Mouse (Mus musculus): ENCODE results near the gene Srsf5.
A peak's percentile ranks its signal among the peaks of the same experiment; 100 is the strongest.

The Srsf5 gene

DNA sequence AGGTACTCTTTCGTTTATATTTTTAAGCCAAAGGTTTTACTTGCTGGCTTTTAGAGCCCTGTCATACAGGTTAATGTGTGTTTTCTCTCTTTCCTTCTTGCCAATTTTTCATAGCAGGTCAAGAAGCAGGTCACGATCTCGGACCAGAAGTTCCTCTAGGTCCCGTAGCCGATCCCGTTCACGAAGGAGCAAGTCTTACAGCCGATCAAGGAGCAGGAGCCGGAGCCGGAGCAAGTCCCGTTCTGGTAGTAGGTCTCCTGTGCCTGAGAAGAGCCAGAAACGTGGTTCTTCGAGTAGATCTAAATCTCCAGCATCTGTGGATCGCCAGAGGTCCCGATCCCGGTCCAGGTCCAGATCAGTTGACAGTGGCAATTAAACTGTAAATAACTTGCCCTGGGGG, 4.3 kb downstream of the Srsf5 start:
- DNase-seq, result peak; percentile 86

DNA sequence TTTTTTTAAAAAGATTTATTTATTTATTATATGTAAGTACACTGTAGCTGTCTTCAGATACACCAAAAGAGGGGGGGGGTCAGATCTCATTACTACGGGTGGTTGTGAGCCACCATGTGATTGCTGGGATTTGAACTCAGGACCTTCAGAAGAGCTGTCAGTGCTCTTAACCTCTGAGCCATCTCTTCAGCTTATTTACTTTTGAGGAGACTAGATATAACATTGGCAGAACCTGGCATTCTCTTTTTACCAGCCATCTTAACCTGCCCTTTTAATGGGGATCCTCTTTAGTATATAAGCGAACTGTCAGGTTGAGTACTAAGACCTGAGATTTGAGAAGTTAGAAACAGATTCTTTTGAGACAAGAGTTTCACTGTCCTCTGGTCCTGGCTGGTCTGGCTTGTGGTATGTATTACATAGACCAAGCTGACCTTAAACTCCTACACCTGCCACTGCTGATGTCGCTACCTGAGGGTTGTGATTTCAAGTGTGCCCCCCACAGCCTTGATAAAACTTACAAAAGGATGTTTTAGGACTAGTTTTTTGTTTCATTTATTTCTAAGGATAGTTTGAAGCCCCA, 6.4 kb downstream of the Srsf5 start:
- DNase-seq, result peak; percentile 65

DNA sequence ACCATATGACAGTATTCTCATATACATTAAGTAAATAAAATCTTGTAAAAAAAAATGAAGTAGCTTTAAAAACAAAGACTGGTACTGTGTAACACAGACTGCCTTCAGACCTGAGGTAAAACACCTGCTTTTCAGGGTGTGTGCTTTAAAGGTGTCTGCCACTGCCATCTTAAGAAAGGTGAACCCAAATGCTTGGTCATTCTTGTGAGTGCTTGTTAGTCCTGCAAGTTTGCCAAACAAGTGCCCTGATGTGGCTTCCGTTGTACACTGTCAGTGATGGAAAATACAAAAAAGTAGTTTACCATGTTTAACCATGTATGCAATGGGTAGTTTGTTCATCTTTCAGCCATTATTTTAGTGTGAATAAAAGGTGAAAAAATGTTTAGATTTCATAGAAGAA, 7.2 kb downstream of the Srsf5 start:
- peak; percentile 55 for DNase-seq

DNA sequence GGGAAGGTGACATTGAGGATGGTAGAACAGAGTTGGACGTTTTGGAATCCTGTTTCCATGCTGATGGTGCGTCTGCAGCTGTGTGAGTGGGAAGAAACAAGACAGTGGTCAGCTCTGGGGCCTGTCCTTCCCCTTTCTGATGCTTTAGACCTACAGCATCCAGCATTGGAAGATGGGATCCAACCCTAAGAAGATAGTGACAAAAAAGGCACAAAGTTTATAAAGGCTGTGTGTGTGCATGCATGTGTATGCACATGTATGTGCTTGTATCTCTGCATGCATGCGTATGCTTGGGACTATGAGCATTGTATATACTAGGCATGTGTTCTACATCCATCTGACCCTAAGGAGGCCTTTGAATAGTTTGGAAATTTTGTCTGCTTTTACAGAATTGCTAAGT, 10.7 kb downstream of the Srsf5 start:
- DNase-seq, result peak; percentile 69

DNA sequence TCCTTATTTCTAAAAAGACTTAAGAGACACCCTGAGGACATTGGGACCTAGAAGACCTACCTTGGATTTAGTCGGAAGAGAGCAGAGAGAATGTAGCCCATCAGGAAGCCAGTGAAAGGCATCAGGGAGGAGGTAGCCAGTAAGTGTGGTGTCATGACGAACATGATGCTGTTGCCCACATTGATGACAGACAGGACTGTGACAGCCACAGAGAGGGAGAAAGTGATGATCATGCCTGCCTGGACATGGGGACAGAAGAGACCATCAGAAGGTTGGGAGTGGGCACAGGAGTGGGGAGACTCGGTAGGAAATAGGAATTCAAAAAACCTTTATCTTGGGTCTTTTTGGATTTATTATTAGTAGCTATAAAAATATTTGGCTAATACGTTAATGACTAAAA, 12.7 kb downstream of the Srsf5 start:
- peak; percentile 81 for DNase-seq

DNA sequence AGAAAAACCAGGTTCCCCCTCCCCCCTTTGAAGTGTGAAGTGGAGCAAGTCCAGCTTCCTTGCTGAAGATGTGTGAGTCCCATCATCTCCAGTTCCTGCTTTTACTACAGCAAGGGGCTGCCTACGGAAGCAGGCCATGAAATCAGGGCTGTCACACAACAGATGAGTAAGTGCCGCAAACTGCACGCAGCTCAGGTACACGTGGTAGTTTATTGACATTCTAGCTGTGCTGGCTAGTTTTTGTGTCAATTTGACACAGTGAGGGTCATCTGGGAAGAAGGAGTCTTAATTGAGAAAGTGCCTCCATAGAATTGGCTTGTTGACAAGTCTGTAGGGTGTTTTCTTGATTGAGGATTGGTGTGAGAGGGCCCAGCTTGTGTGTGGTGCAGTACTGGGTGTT, 17.3 kb downstream of the Srsf5 start:
- peak; percentile 79 for DNase-seq

DNA sequence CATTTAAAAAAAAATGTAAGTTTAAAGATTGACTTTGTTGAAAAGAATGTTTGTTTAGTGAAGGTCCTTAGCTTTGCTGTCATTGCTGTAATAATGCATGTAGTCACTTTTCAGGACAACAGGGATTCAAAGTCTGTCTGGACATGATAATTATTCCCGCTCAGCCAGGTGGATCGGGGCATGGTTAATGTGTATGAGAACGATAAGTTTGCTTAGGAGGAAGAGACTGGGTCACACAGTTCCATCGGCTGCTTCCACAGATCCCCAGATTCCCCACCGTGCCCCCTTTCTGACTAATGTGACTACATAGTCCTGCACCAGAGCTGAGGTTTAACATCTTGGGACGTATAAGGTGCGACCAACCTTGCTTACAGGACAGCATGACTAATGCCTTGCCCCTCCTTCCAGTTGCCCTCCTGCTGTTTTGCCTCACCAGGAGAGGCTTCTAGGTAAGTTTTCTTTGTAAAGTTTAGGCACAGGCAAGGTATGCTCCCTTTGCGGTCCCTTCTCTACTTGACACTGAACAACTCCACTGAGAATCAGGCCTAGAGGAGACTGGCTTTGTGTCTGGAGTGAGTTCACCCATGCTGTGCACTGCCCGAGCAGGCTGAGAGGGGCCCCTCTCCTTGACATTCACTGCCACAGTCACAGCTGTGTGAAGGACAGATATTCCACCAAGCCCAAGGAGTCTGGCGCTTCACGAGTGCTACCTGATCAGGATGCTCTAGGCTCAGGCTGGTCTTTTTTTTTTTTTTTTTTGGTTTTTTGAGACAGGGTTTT, 20.9 kb downstream of the Srsf5 start:
- peak; percentile 72 for DNase-seq

DNA sequence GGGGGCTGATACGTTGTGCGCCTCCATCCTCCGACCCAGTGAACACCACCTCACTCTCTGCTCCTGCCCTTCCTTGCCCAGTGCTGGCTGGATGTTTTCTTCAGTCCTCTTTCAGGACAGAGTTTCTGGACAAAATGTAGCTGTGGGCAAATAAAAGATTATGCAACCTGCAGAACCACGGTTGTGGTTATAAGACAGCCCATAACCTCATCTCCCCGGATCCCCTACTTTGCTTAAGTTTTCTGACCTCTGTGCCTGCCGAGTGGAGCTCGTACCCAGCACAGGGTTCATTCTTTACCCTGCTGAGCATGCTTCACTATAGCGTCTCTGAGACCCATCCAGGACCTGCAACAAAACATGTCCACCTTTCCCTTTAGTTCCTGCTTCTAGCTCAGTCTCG, 22.6 kb downstream of the Srsf5 start:
- DNase-seq, result no peak

DNA sequence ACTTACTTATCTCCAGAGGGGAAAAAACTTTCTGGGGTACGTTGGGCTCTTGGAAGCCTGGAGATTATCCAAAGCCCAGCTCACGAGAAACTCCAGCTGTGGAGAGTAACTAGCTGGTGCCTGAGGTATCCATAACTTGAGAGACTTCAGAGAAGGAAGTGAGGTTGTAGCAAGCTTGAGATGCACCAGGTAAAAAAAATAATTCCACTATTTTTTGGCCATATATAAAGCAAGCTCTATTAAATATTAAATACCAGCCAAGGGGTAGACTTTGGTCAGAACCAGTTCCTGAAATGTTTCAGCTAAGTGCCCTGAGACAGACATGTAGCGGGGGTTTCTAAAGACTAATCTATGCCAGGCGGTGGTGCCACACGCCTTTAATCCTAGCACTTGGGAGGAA, 23.3 kb downstream of the Srsf5 start, which contains the start of gene Slc10a1:
TSS of gene Slc10a1 (minus strand) at position 101 of the 400 bp plus-strand sequence.
- DNase-seq, result peak; percentile 44

DNA sequence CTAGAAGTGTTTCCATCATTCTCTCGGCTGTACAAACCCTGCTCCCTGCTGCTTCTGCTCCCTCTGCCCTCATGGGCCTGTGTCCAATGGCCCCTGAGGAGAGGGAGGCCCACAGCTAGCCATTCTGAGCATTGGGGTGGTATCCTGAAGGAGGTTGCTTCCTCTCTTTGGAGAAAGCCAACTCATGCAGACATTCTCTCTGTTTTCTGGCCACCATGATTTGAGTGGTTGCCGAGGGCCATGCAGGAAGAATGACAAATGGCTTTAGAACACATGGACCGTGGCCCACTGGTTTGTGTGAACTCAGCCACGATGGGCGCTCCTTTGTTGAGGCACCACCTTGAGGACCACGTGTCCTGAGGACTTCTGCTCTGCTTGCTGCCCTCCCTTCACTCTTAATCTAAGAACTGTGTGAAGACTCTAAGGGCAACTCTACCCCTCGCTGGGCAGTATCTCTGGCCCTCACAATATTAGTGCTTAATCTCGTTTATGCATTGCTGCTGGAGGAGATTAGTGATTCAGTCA, 24.9 kb downstream of the Srsf5 start:
- DNase-seq, result peak; percentile 61

DNA sequence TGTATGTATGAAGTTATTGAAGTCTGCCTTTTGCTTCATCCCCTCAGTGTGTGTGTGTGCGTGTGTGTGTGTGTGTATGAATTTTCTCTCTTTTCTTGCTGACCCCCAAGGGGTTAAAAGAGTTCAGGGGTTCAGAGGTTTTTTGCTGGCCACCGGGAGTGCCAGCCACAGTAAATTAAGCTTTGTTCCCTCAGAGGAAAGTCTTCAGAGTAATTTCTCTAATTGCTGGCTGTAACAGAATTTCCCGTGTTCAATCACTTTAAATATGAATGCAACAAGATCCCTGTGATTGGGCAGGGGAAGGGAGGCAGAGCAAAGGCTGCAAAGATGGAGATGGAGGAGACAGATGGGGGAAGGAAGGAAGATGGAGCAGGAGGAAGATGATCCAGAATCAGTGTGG, 26.5 kb downstream of the Srsf5 start:
- DNase-seq, result peak; percentile 41

DNA sequence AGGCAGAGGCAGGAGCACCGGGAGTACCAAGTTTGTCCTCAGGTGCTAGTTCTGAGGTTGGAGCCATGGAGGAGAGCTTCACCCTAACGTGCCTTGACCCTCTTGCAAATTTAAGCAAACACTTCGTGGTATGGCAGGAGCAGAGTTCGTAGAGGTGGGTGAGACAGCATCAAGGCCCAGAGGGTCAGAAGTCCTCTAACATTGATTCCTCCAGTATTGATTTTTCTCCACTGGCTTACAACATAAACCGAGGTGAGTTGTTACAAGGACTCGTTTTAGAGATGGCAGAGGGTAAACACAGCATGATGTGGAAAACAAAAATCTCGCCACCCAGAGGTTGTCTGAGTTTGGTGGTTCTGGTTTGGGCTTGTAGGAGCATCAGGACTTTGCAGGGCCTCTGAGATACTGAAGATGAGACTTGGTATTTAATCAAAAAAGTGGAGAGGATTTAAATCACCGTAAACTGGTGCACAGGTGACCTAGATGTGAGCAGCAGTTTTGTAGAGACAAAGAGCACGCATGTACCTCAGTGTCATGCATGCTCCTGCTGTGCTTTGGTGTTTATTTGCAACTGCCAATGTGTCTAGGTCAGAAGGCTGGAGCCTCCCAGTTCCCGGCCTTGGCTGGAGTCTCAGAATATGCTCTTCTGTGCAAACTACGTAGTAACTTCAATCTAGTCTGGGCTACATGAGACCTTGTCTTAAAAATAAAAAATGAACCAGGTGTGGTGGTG, 30.8 kb downstream of the Srsf5 start:
- peak; percentile 55 for DNase-seq

DNA sequence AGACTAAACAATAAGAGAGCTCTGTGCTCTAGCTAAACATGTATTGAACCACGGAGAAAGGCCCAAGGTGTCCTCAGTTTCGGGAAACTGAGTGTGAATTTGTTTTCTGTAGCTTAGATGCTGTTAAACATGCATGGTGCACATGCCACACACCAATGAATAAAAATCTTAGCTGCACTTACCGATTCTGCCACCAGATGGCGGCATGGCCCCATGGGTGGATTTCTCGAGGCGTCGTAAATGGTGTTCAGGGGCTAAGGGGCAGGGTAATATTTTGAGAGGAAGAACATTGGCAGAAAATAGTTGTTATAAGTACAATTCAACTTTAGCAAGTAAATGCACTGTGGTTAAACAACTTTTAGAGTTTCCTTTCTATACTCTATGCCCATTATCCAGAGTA, 37.0 kb downstream of the Srsf5 start:
- peak; percentile 88 for DNase-seq

DNA sequence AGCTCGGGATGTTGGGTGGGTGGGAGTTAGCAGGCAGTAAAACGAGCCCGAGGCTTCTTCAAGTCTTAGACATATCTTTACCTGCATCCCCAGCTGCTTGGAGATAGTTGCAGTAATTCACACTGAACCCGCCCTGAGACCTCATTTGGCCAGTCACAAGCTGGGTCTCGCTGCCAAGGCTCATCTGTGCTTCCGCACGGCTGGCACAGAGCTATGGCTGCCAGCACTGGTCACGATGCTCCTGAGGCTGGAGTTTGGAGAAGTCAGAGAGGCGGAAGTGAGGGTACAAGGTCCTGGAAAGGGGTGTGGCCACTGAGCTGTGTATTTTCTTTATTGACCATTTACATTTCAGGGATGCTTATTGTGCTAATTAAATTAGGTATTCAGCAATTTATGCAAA, 38.4 kb downstream of the Srsf5 start:
- peak; percentile 81 for DNase-seq

DNA sequence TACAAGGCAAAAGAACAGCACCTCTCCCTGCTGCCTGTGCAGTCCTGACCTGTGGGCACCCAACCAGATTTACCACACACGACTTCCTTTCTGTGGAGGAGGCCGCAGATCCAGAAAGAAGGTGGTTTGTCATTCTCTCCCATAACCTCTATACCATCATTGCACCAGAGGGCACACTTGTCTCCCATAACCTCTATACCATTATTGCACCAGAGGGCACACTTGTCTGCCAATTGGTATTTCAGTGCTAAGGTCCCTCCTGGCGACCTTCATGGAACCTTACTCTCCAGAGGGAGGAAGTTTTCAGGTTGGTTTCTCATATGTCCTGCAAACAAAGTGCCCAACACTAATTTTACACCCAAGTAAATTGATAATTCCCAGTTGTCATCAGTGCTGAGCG, 41.3 kb downstream of the Srsf5 start:
- peak; percentile 48 for DNase-seq

DNA sequence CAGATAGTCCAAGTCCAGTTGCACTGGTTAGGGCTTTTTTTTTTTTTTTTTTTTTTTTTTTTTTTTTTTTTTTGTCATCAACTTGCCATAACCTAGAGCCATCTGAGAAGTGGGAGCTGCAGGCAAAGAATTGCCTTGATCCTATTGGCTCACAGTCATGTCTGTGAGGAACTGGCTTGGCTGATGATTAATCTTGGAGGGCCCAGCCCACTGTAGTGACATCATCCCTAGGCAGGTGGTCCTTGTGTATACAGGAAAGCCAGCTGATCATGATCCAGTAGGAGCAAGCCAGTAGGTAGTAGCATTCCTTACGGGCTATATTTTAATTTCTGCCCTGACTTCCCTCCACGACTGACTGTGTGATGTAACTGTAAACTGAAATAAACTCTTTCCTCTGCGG, 43.0 kb downstream of the Srsf5 start:
- DNase-seq, result peak; percentile 70

DNA sequence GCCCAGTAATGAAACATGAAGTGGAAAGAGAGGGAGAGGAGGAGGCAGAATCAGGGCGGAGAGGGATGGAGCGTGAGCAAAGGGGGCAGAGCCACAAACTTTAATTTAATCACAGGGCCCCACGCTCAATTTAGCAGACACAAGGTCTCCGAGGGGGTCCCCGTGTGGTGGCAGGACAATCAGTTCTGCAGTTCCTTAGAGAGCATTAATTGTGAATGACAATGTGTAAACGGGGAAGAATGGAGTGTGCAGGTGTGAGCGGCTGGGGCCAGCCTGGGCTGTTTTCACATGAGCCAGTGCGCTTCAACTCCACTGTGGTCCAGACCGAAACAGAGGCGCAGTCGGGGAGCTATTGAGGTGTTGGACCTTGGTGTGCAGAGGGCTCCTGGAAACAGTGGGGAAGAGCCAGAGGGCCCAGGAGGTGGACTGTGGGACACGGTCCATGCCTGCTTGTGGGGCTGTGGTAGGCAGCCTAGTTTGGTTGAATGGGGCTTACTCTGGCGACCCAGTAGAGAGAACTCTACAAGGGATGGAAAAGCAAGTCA, 45.7 kb downstream of the Srsf5 start:
- peak; percentile 72 for DNase-seq

DNA sequence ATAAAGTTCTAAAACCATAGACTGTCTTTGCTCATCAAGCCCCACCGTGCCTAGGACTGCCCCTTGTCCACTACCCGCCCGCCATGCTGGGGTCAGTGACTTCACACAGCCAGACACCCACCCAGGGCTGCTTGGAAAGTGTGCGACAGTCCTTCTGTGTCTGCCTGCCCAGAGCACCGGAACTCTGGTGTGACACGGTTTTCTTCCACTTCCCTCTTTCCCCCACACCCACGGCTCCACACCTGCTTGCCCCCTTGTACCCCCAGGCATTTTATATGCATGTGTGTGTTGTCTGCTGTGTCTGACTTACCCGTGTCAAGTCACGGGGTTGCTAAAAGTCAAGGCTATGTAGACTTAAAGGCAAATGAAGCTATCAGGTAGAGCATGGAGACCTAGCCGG, 46.5 kb downstream of the Srsf5 start:
- DNase-seq, result peak; percentile 58

DNA sequence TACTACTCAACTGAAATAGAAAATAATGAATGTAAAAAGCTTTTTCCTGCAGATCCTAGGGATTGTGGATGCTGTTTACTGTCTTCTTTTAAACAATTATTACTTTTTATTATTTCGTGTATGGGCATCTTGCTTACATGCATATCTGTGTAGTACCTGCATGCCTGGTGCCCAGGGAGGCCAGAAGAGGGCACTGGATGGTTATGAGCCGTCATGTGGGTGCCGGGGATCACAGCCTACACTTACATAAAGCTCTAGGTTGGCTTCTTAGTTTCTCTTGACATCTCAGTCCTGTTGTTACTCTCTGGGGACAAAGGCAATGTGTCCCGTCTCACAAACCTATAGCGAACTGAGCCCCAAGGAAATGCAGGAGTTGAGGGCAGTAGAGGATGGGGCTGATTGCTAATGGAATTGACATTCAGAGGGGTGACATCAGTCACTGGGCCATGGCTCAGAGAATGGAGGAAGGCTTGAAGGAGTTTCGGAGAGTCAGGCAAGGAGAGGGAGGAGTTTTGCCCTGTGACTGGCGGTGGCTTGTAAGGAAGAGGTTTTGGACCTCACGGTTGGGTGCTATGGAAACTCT, 47.3 kb downstream of the Srsf5 start:
- DNase-seq, result peak; percentile 86

DNA sequence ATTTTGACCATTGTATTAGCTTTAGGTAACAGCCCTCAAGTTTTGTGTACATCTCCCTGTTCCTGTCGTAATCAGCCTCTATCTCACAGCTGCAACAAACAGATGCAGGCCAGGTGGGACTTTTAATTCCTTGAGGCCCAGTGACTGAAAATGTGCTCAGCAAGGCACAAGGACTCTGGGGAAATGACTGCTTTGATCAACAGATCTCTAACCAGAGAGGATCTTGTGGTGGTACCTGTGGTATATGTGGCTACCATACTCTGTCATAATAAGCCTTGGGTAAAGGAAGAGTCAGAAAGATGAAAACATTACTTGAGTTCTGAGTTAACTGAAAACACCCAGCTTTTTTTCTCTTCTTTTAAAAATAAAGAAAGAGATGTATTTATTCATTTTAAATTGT, 48.5 kb downstream of the Srsf5 start:
- peak; percentile 31 for DNase-seq

DNA sequence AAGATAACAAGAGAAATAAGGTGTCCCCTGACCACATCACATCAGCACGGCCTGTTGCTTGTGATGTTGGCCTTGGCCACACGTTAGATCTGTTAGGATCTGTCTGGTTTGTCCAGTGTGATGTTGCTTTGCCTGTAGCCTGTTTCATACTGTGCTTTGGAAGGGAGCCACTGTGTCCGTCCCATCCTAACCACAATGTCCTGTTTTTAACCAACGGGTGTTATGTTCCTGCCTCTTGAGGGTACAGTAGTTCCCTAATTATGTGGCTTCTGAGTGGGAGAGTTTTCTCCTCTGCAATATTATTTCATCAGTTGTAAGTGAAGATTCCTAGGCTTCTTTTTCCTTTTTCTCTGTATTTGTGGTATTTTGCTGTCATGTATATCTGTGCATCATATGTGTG, 50.0 kb downstream of the Srsf5 start:
- peak; percentile 50 for DNase-seq

DNA sequence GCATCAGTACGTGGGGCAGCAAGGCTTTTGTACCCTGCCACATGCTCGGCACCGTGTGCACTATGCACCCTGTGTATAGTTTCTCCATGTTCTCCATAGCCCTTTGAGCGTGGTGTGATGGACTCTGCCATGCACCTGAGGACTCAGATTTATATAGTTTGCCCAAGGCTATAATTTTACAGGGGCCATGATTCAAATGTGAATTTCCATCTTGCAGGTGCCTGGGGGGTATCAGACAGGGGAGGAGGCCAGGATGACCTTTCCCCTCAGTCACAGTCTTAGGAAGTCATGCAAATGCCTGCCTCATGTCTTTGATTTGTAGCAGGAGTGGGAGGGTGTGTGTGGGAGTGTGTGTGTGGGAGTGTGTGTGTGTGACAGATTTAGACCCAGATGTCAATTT, 52.3 kb downstream of the Srsf5 start:
- DNase-seq, result peak; percentile 46
